Mouse (Mus musculus) cerebellum, adult 18-20 months (tissue): ENCODE results near the gene Epm2a.

Source experiments
- DNase-seq, 2 experiments: peaks; one replicate each; pipeline ENCODE4 v3.0.0; 2021

Gene Epm2a

DNA sequence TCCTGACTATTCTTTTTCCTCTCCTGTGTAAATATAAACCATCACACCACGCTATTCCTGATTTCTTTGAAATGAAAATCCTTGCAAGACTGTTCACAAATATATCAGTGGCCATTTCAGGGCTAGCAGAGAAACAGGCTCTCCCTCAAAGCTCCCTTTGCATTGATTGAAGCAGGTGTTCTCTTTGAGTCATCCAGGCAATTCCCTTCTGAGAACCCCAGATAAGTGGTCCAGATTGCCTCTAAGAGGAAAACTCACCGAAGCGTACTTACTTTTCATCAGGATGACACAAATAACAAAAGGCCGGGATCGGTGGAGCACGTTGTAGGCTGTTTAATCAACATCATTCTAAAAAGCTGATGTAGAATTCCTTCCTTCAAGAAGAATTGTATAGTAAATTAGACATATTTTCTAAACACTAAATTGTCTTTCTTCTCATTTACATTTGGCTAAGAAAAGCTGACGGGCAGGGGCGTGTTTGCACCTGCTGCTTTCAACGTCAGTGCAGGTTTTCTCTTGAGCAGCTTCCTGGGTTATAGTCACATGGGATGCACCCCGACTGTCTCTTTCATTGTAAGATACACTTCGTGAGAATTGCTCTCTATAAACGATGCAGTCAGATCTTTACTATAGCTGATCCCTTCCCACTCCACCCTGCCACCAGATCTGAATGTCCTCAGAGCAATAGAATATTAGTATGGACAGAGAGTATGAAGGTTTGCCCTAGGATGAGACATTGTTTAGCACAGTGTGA, 86.0 kb downstream of the Epm2a start:
- DNase-seq = no peak

DNA sequence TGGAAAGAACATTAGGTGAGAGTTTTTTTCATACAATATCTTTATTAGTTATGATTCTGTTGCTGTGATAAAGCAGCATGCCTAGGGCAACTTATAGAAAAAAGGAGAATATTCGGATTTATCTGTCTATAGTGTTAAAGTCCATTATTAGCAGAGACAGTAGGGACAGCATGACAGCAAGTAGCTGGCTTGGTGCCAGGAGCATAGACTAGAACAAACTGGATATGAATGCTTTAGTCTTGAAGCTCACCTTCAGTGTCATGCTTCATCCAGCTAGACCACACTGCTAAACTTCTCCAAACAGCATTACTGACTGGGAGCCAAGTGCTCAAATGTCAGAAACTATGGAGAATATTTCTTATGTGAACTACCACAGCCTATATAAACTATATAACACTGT, 93.8 kb downstream of the Epm2a start:
- DNase-seq = peak; percentile 48 to 49

DNA sequence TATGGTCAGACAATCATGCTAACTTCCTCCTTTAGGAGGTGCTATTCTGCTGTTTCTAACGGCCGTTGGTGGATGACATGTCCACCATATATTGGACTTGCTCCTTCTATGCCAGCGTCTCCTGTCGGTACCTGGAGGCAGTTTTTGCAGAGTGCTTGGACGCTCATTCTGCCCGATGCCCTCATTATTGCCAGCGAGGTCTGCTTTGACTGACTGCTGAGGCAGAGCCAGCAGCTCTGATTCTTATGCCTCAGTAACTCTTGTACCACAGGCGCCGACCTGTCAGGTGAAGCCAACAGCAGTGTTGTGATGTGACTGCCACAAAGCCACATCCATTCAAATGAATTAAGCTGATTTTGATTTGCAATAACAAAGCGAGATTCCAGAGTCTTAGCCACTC, 95.3 kb downstream of the Epm2a start:
- DNase-seq = peak; percentile 24 to 25

DNA sequence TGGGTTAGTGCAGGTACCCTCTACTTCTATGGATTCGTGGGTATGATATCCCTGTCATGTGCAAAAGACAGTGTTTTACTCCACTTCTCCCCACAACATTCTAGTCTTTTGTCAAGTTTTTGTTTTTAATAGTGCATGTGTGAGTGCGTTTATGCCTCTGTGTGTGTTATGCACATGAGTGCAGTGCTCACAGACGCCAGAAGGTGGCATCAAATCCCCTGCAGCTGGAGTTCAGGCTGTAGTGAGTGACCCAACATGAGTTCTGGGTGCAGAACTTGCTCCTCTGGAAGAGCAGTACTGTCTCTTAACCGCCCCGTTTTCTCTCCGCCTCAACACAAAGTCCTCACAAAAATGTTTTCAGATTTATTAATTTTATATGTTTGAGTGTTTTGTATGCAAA, 96.1 kb downstream of the Epm2a start:
- DNase-seq = no peak

DNA sequence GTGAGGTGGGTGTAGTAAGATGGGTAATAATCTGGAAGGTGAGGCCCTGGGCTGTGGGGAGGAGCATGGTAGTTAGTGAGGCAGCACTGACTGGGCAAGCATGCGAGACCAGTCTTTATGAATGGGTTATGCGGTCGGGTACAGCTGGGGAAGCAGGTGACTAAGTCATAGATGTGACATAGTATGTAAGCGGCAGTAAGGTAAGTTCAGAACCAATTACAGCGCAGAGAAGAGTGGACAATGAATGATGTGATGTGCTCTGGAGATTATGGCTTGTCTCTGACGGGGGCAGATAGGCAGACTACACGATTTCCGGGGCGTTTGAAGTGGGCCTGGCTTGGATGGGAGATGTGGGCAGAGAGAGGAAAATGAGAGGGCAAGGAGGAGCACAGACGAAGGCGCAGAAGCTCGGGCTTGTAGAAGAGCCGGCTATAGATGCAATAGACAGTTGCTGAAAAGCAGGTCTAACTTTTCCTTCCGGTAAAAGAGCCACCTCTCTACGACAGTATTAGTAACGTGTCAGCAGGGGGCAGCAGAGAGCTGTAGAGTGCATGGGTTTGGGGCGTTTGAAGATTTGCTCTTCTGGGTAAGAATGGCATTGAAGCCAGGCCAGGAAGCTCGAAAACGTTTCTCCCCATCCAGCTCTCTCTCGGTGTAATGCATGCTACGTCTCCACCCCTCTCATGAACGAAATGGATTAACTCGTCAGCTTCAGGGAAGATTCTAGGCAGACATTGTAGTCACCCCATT, 106.5 kb downstream of the Epm2a start:
- peak; percentile 78 to 86 for DNase-seq

DNA sequence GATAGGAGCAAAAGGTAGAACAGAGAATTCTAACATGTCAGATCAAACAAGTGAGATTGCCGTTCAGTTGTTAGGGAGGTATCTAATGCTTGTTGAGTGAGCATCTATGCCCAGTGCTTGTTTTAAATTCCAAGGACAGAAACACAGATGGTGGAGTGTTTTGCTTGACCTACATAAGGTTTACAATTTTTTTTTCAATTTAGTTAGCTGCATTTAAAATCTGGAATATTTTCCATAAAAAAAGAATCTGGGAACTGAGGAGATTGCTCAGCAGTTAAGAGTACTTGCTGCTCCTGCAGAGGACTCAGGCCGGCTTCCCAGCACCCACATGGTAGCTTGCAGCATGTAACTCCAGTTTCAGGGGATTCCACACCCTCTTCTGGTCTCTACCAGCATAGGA, 109.3 kb downstream of the Epm2a start:
- no peak for DNase-seq

DNA sequence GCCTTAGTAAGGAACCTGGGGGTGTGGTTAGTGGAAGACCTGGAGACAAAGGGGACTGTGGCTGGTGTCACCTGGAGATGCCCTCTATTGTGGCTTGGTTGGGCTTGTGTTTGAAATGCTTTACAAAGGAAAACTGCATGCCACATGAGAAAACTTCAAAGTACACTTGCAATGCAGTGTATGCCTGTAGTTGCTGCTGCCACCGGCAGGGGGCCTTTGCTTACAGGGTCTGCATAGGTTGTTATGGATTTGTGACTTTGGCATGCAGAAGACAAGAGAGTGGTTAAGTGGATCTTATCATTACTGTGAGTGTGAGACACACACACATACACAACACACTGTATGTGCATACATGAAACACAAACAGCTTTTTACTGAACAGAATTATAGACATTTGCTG, 114.2 kb downstream of the Epm2a start:
- DNase-seq = no peak

DNA sequence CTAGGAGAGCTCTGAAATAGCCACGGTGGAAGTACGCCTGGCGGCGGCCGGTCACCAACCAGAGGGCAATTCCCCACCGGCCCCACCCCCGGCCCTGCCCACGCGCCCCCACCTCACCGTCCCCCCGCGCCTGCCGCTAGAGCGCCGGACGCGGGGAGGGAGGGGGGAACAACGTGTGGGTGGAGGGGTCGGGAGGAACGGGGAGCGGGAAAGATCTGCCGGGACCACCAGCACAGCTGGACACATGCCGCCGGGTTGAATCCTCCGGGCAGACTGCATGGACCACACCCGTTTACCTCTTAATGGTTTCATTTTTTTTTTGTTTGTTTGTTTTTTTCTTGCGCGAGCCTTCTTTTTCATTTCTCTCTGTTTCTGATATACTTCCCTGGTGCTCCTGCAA, 148.8 kb downstream of the Epm2a start:
- DNase-seq = peak; percentile 77 to 83
